In genomic region chr7:92884998-92885660, GRCm38 (mm10) we compare ENCODE assay signal across 22 mouse cellular contexts. TPM values are rescaled to one million over a fixed set of nuclear protein-coding genes. Genes with fewer than 3 reads are reported as not detected.
A peak's percentile ranks its signal among the peaks of the same experiment; 100 is the strongest.
DNase-seq lines count a peak whose midpoint lies in the region; ATAC-seq and TF ChIP-seq lines count a peak whose summit lies in the region.
"Had no signal": no experiment of that assay in that cellular context is flagged by ENCODE, and none has a peak within 500 bp of the region (broad histone marks: within the 10 kb centered on the region; RNA-seq: fewer than 3 reads in every experiment).

No protein-coding gene starts in this region.

- no peak overlapping the region for H3K4me2 ChIP-seq in kidney, postnatal 0 days (ENCODE audit: low read length)
- H3K4me2 ChIP-seq in intestine, embryonic 15.5 days (replicated peaks) = no peak overlapping the region
- peak overlapping the region; percentile 43 for H3K4me2 ChIP-seq in liver, embryonic 15.5 days
- H3K4me2 ChIP-seq in forebrain, embryonic 14.5 days (ENCODE audit: low read length) = no peak overlapping the region
- H3K4me2 ChIP-seq: limb, embryonic 13.5 days; lung, embryonic 15.5 days; neural tube, embryonic 15.5 days had no signal

- no peaks in the 10 kb centered on the region for H3K27me3 ChIP-seq in kidney, postnatal 0 days (ENCODE audit: insufficient read depth, low read length)
- H3K27me3 ChIP-seq in intestine, embryonic 15.5 days (replicated peaks) = no peaks in the 10 kb centered on the region
- H3K27me3 ChIP-seq in liver, embryonic 15.5 days = no peaks in the 10 kb centered on the region
- no peaks in the 10 kb centered on the region for H3K27me3 ChIP-seq in forebrain, embryonic 14.5 days (replicated peaks; ENCODE audit: control insufficient read depth, insufficient read depth, low read length)
- H3K27me3 ChIP-seq: limb, embryonic 13.5 days; lung, embryonic 15.5 days; neural tube, embryonic 15.5 days had no signal

- ATAC-seq in kidney, postnatal 0 days (replicated peaks; ENCODE audit: low FRiP score, low read depth) = 0 out of 2 replicates have a peak, but pooled peaks have one; percentile 66
- ATAC-seq in intestine, embryonic 15.5 days = peak; percentile 61
- no peak for ATAC-seq in liver, embryonic 15.5 days (ENCODE audit: insufficient read depth)
- no peak for ATAC-seq in forebrain, embryonic 14.5 days
- no peak for ATAC-seq in inflammation-experienced regulatory T-cells, adult 6 months
- ATAC-seq: forebrain, postnatal 0 days; hindbrain, embryonic 16.5 days had no signal

- TF ChIP-seq CTCF in kidney, postnatal 0 days (IDR thresholded peaks at IDR 0.05; ENCODE audit: low read depth) = no peak
- no peak for TF ChIP-seq CTCF in bone marrow, adult 2 months (IDR thresholded peaks at IDR 0.05; ENCODE audit: control insufficient read depth, insufficient read depth, low read length)

- no peak for DNase-seq in kidney, postnatal 0 days (ENCODE audit: low spot score)
- no peak for DNase-seq in kidney, adult 9 months
- no peak for DNase-seq in forebrain, embryonic 14.5 days (ENCODE audit: low spot score)
- DNase-seq: adrenal gland, postnatal 10 days; cerebellum, adult 9-10 months; forebrain, postnatal 0 days; kidney, adult 8-10 months; kidney, postnatal 4 days; lung, postnatal 4 days; right cerebral cortex, adult 18-20 months; right cerebral cortex, postnatal 4 days; thymus, postnatal 14 days had no signal

- H3K9ac ChIP-seq in kidney, postnatal 0 days (ENCODE audit: low read depth, low read length) = no peak overlapping the region
- no peak overlapping the region for H3K9ac ChIP-seq in intestine, embryonic 15.5 days
- H3K9ac ChIP-seq in liver, embryonic 15.5 days = no peak overlapping the region
- H3K9ac ChIP-seq in forebrain, embryonic 14.5 days (ENCODE audit: low read length) = no peak overlapping the region
- H3K9ac ChIP-seq: forebrain, postnatal 0 days; limb, embryonic 13.5 days; lung, embryonic 15.5 days; neural tube, embryonic 15.5 days had no signal

- 66% methylated on average over 6 of the region's 6 CpGs for WGBS in kidney, postnatal 0 days
- whole genome bisulfite sequencing in bone marrow, adult 2 months = 75% methylated on average over 6 of the region's 6 CpGs
- 71% methylated on average over 6 of the region's 6 CpGs for WGBS in intestine, embryonic 15.5 days
- 67% methylated on average over 6 of the region's 6 CpGs for WGBS in liver, embryonic 15.5 days (ENCODE audit: insufficient replicate concordance)
- 90% methylated on average over 6 of the region's 6 CpGs for WGBS in forebrain, embryonic 14.5 days

- TF ChIP-seq POLR2A in bone marrow, adult 2 months (IDR thresholded peaks at IDR 0.05; ENCODE audit: borderline replicate concordance, control insufficient read depth, low read depth, low read length) = no peak

- no peak overlapping the region for H3K4me3 ChIP-seq in kidney, postnatal 0 days (replicated peaks; ENCODE audit: low read depth, low read length)
- H3K4me3 ChIP-seq in bone marrow, adult 2 months (replicated peaks; ENCODE audit: control insufficient read depth, low read depth, low read length) = no peak overlapping the region
- H3K4me3 ChIP-seq in intestine, embryonic 15.5 days (replicated peaks) = no peak overlapping the region
- no peak overlapping the region for H3K4me3 ChIP-seq in liver, embryonic 15.5 days (replicated peaks)
- no peak overlapping the region for H3K4me3 ChIP-seq in forebrain, embryonic 14.5 days (ENCODE audit: low read depth, low read length)
- H3K4me3 ChIP-seq: forebrain, embryonic 10.5 days; limb, embryonic 13.5 days; lung, embryonic 15.5 days; midbrain, embryonic 10.5 days; neural tube, embryonic 15.5 days had no signal

- H3K27ac ChIP-seq in kidney, postnatal 0 days = 0 out of 2 replicates have a peak overlapping the region, but pooled peaks have one; percentile 47
- peak overlapping the region; percentile 48; the same call in 1 of the 2 replicates for H3K27ac ChIP-seq in bone marrow, adult 2 months (ENCODE audit: control insufficient read depth, insufficient read depth, low read depth, low read length, poor library complexity)
- no peak overlapping the region for H3K27ac ChIP-seq in intestine, embryonic 15.5 days
- H3K27ac ChIP-seq in liver, embryonic 15.5 days (replicated peaks) = peak overlapping the region; percentile 77
- no peak overlapping the region for H3K27ac ChIP-seq in forebrain, embryonic 14.5 days (ENCODE audit: low read depth, low read length)
- H3K27ac ChIP-seq: forebrain, embryonic 10.5 days; limb, embryonic 13.5 days; lung, embryonic 15.5 days; midbrain, embryonic 10.5 days; neural tube, embryonic 15.5 days had no signal

- no peaks in the 10 kb centered on the region for H3K36me3 ChIP-seq in kidney, postnatal 0 days (ENCODE audit: insufficient read depth, low read length)
- no peaks in the 10 kb centered on the region for H3K36me3 ChIP-seq in intestine, embryonic 15.5 days
- H3K36me3 ChIP-seq in liver, embryonic 15.5 days (replicated peaks) = peaks cover 8% of the 10 kb centered on the region
- no peaks in the 10 kb centered on the region for H3K36me3 ChIP-seq in forebrain, embryonic 14.5 days (ENCODE audit: control insufficient read depth, insufficient read depth, low read length)
- H3K36me3 ChIP-seq: limb, embryonic 13.5 days; lung, embryonic 15.5 days; neural tube, embryonic 15.5 days had no signal

- no peaks in the 10 kb centered on the region for H3K4me1 ChIP-seq in kidney, postnatal 0 days (replicated peaks; ENCODE audit: insufficient read depth, low read length)
- H3K4me1 ChIP-seq in bone marrow, adult 2 months (ENCODE audit: control insufficient read depth, insufficient read depth, low read length) = peaks cover 4% of the 10 kb centered on the region
- H3K4me1 ChIP-seq in intestine, embryonic 15.5 days (replicated peaks) = no peaks in the 10 kb centered on the region
- peaks cover 76% of the 10 kb centered on the region for H3K4me1 ChIP-seq in liver, embryonic 15.5 days (replicated peaks)
- H3K4me1 ChIP-seq in forebrain, embryonic 14.5 days (ENCODE audit: control insufficient read depth, insufficient read depth, low read length) = no peaks in the 10 kb centered on the region
- H3K4me1 ChIP-seq: neural tube, embryonic 15.5 days had no signal

- H3K9me3 ChIP-seq in kidney, postnatal 0 days (replicated peaks; ENCODE audit: low read length) = no peaks in the 10 kb centered on the region
- H3K9me3 ChIP-seq in intestine, embryonic 15.5 days = no peaks in the 10 kb centered on the region
- no peaks in the 10 kb centered on the region for H3K9me3 ChIP-seq in liver, embryonic 15.5 days (replicated peaks)
- no peaks in the 10 kb centered on the region for H3K9me3 ChIP-seq in forebrain, embryonic 14.5 days (replicated peaks; ENCODE audit: control insufficient read depth, low read length)
- H3K9me3 ChIP-seq: forebrain, embryonic 10.5 days; limb, embryonic 13.5 days; lung, embryonic 15.5 days; midbrain, embryonic 10.5 days; neural tube, embryonic 15.5 days had no signal

RNA-seq across cellular contexts. Expression of gene Prcp, which starts 10.9 kb away (rescaled TPM):
- polyA plus RNA-seq in kidney, postnatal 0 days (2015; fragmentation: Nextera tagmentation; extraction: Ambion mirVana) = 21.9 and 24.6 TPM in 2 replicates
- 32.8 and 34.1 TPM in 2 replicates for polyA plus RNA-seq in bone marrow, adult 2 months (2011; ENCODE audit: insufficient read depth, insufficient read length, low replicate concordance, missing spikeins)
- 22.3 and 22.7 TPM in 2 replicates for polyA plus RNA-seq in intestine, embryonic 15.5 days (2015; fragmentation: Nextera tagmentation; extraction: Ambion mirVana)
- polyA plus RNA-seq in liver, embryonic 15.5 days (2015; fragmentation: Nextera tagmentation; extraction: Ambion mirVana) = 12.7 and 13.5 TPM in 2 replicates
- 14.5 and 17.0 TPM in 2 replicates for polyA plus RNA-seq in forebrain, embryonic 14.5 days (2014; fragmentation: Nextera tagmentation; extraction: Ambion mirVana)
- 10 to 100 TPM; 17.7 to 28.8 (median 26.7) TPM for polyA plus RNA-seq in inflammation-experienced regulatory T-cells, adult 6 months (2017; shearing (Covaris generic))

RNA-seq across cellular contexts. Expression of gene Ddias, which starts 11.1 kb away (rescaled TPM):
- 6.2 and 7.2 TPM in 2 replicates for polyA plus RNA-seq in kidney, postnatal 0 days (2015; fragmentation: Nextera tagmentation; extraction: Ambion mirVana)
- 6.2 and 14.7 TPM in 2 replicates for polyA plus RNA-seq in bone marrow, adult 2 months (2011; ENCODE audit: insufficient read depth, insufficient read length, low replicate concordance, missing spikeins)
- 9.4 and 12.1 TPM in 2 replicates for polyA plus RNA-seq in intestine, embryonic 15.5 days (2015; fragmentation: Nextera tagmentation; extraction: Ambion mirVana)
- 9.2 and 9.5 TPM in 2 replicates for polyA plus RNA-seq in liver, embryonic 15.5 days (2015; fragmentation: Nextera tagmentation; extraction: Ambion mirVana)
- polyA plus RNA-seq in forebrain, embryonic 14.5 days (2014; fragmentation: Nextera tagmentation; extraction: Ambion mirVana) = 9.5 and 10.9 TPM in 2 replicates
- polyA plus RNA-seq in inflammation-experienced regulatory T-cells, adult 6 months (2017; shearing (Covaris generic)) = 10 to 100 TPM in 1 of 3 experiments, 1 to 10 TPM in 2; 2.2 to 14.0 (median 4.4) TPM

Comparison
In these comparisons a context has a peak if more than half of its experiments do, and no peak if none do; other contexts are left out.
1. ATAC-seq: peak in kidney, postnatal 0 days (single experiment) and intestine, embryonic 15.5 days (single experiment); none in liver, embryonic 15.5 days (single experiment), forebrain, embryonic 14.5 days (single experiment) and inflammation-experienced regulatory T-cells, adult 6 months (single experiment).
2. H3K27ac ChIP-seq: peak in kidney, postnatal 0 days (single experiment), bone marrow, adult 2 months (single experiment) and liver, embryonic 15.5 days (single experiment); none in intestine, embryonic 15.5 days (single experiment) and forebrain, embryonic 14.5 days (single experiment).